Mouse (Mus musculus): ENCODE measurements around the gene Ksr1. TPM values are rescaled to one million over a fixed set of nuclear protein-coding genes. Genes with fewer than 3 reads are reported as not detected.

Gene Ksr1
- polyA plus RNA-seq, 1 experiment from 2014 or later: 3.9 TPM

DNA sequence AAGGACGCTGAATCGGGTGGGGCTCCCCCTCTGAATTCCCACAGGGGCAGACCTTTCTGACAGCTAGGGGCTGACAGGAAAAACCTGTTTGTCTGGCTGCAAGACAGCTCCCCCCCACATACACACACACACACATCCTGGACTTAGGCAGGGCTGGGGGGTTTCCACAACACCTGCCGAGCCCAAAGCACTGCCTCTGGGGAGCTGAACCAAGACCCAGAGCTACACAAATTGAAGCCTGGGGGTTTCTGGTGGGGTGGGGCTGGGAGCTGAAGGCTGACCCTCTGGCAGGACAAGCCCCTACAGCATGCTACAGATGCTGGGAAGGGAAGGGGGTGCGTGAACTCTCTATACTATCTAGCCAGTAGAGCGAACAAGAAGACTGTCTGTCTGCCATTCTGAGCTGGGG lies 42.7 kb downstream of the Ksr1 start:
- no peak overlapping the region for H3K4me2 ChIP-seq (replicated peaks)
- ATAC-seq (ENCODE audit: insufficient number of reproducible peaks, insufficient read depth, low FRiP score, low TSS enrichment): no peak
- H3K27ac ChIP-seq: no peak overlapping the region
- no peaks in the 10 kb centered on the region for H3K27me3 ChIP-seq
- H3K9ac ChIP-seq: no peak overlapping the region
- H3K4me3 ChIP-seq: no peak overlapping the region
- no peaks in the 10 kb centered on the region for H3K36me3 ChIP-seq
- no peaks in the 10 kb centered on the region for H3K9me3 ChIP-seq
- H3K4me1 ChIP-seq: peaks cover 24% of the 10 kb centered on the region
- 49% methylated on average over 5 of the region's 5 CpGs for whole genome bisulfite sequencing

DNA sequence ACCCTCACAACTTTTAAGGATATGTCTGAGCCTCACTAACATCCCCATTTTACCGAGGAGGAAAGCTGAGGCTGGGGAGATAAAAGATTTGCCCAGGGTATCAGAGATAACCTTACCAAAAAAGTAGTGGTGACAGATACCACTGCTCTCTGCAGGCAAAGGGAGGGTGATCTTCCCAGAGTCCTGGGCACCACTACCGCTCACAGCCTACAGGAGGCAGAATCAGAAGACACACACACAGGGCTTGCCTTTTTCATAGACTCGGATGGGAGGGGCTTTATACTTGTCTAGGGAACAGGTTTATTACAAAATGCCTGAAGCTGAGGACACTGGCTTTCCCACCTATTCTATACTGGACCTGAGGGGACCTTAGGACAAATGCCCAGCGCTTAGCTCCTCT lies 43.9 kb downstream of the Ksr1 start:
- Histone ChIP-seq H3K27ac (0 out of 2 replicates have a peak overlapping the region, but pooled peaks have one; percentile 50), H3K9ac (no peak overlapping the region), H3K36me3 (no peaks in the 10 kb centered on the region), H3K4me2 (replicated peaks) (no peak overlapping the region), H3K9me3 (no peaks in the 10 kb centered on the region), H3K4me1 (peaks cover 26% of the 10 kb centered on the region), H3K4me3 (no peak overlapping the region), H3K27me3 (no peaks in the 10 kb centered on the region)
- WGBS: 76% methylated on average over 4 of the region's 4 CpGs
- no peak for ATAC-seq (ENCODE audit: insufficient number of reproducible peaks, insufficient read depth, low FRiP score, low TSS enrichment)

- WGBS: 92% methylated on average over 6 of the region's 6 CpGs
- no peak overlapping the region for H3K4me2 ChIP-seq (replicated peaks)
- H3K4me1 ChIP-seq: peaks cover 27% of the 10 kb centered on the region
- H3K4me3 ChIP-seq: no peak overlapping the region
- H3K9me3 ChIP-seq: no peaks in the 10 kb centered on the region
- H3K27ac ChIP-seq: no peak overlapping the region
- ATAC-seq (ENCODE audit: insufficient number of reproducible peaks, insufficient read depth, low FRiP score, low TSS enrichment): no peak
- H3K36me3 ChIP-seq: no peaks in the 10 kb centered on the region
- no peaks in the 10 kb centered on the region for H3K27me3 ChIP-seq
- H3K9ac ChIP-seq: no peak overlapping the region
Measured at GRCm38 (mm10) chr11:79101568-79101967, 44.6 kb downstream of the Ksr1 start.

DNA sequence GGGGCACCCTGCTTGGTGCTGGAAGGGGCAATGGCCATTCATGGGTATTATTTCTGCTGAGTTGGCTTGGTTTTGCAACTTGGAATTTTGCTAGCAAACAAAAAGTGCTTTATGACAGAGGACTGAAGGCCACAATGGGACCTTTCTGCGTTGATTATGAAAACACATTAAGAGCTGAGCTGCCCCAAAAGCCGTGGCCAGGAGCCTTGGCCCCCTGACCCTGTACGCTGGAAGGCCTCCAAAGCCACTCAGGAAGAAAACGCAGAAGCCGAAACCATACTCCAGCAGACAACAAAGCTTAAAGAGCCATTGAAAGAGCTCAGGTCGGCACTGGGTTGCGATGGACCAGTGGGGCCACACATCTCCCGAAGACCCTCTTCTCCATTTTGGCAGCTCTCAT lies 47.2 kb downstream of the Ksr1 start:
- H3K4me3 ChIP-seq: no peak overlapping the region
- ATAC-seq (ENCODE audit: insufficient number of reproducible peaks, insufficient read depth, low FRiP score, low TSS enrichment): no peak
- peaks cover 47% of the 10 kb centered on the region for H3K4me1 ChIP-seq
- 21% methylated on average over 8 of the region's 8 CpGs for WGBS
- no peaks in the 10 kb centered on the region for H3K36me3 ChIP-seq
- no peaks in the 10 kb centered on the region for H3K27me3 ChIP-seq
- H3K4me2 ChIP-seq (replicated peaks): 0 out of 2 replicates have a peak overlapping the region, but pooled peaks have one; percentile 0
- H3K9me3 ChIP-seq: no peaks in the 10 kb centered on the region
- H3K27ac ChIP-seq: 0 out of 2 replicates have a peak overlapping the region, but pooled peaks have one; percentile 36
- no peak overlapping the region for H3K9ac ChIP-seq

DNA sequence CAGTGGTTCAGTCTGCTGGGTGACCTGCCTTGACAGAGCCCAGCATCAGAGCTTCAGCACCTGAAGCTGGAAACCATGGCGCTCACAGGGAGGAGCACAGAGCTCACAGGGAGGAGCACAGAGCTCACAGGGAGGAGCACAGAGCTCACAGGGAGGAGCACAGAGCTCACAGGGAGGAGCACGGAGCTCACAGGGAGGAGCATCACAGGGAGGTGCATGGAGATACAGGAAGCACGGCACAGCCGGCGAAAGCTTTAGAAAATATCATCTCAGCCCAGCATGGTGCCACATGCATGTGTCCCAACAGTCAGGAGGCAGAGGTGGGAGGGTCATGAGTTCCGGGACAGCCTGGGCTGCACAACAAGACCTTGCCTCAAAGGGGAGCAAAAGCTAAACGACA lies 48.5 kb downstream of the Ksr1 start:
- H3K9ac ChIP-seq: no peak overlapping the region
- ATAC-seq (ENCODE audit: insufficient number of reproducible peaks, insufficient read depth, low FRiP score, low TSS enrichment): no peak
- peaks cover 39% of the 10 kb centered on the region for H3K4me1 ChIP-seq
- H3K4me2 ChIP-seq (replicated peaks): no peak overlapping the region
- H3K36me3 ChIP-seq: no peaks in the 10 kb centered on the region
- H3K4me3 ChIP-seq: no peak overlapping the region
- H3K9me3 ChIP-seq: no peaks in the 10 kb centered on the region
- no peaks in the 10 kb centered on the region for H3K27me3 ChIP-seq
- 86% methylated on average over 7 of the region's 7 CpGs for WGBS
- H3K27ac ChIP-seq: no peak overlapping the region

DNA sequence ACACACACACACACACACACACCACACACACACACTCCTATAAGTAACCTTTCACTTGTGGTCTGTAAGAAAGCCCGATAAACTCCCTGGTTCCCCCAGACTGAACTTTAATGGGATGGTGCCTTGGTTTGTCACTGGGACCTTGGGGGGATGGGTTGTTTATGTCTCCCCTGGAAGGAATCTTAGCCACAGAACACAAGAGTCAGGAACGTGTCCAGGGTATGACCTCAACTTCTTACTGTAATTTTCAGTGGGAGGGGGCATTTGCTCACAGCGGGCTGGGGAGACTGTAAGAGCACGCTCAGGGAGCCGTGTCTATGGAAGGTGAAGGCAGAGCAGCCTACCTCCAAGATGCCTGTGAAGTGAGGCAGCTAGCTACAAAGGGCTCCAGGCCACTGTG lies 49.5 kb downstream of the Ksr1 start:
- no peak overlapping the region for H3K4me2 ChIP-seq (replicated peaks)
- no peaks in the 10 kb centered on the region for H3K9me3 ChIP-seq
- 0 out of 2 replicates have a peak overlapping the region, but pooled peaks have one; percentile 3 for H3K27ac ChIP-seq
- ATAC-seq (ENCODE audit: insufficient number of reproducible peaks, insufficient read depth, low FRiP score, low TSS enrichment): no peak
- peaks cover 39% of the 10 kb centered on the region for H3K4me1 ChIP-seq
- no peaks in the 10 kb centered on the region for H3K36me3 ChIP-seq
- no peak overlapping the region for H3K9ac ChIP-seq
- H3K27me3 ChIP-seq: no peaks in the 10 kb centered on the region
- WGBS: 72% methylated on average over 5 of the region's 5 CpGs
- H3K4me3 ChIP-seq: no peak overlapping the region

- Histone ChIP-seq H3K27ac (peak overlapping the region; percentile 32; the same call in 1 of the 2 replicates), H3K4me3 (no peak overlapping the region), H3K4me2 (replicated peaks) (no peak overlapping the region), H3K9ac (no peak overlapping the region), H3K4me1 (peaks cover 39% of the 10 kb centered on the region), H3K36me3 (no peaks in the 10 kb centered on the region), H3K9me3 (no peaks in the 10 kb centered on the region), H3K27me3 (no peaks in the 10 kb centered on the region)
- WGBS: 19% methylated on average over 2 of the region's 2 CpGs
- no peak for ATAC-seq (ENCODE audit: insufficient number of reproducible peaks, insufficient read depth, low FRiP score, low TSS enrichment)
Measured at GRCm38 (mm10) chr11:79095713-79096112, 50.5 kb downstream of the Ksr1 start.

- no peaks in the 10 kb centered on the region for H3K9me3 ChIP-seq
- H3K4me2 ChIP-seq (replicated peaks): no peak overlapping the region
- no peak overlapping the region for H3K9ac ChIP-seq
- no peak for ATAC-seq (ENCODE audit: insufficient number of reproducible peaks, insufficient read depth, low FRiP score, low TSS enrichment)
- H3K4me3 ChIP-seq: no peak overlapping the region
- H3K4me1 ChIP-seq: peaks cover 44% of the 10 kb centered on the region
- H3K36me3 ChIP-seq: no peaks in the 10 kb centered on the region
- 48% methylated on average over 5 of the region's 5 CpGs for WGBS
- peak overlapping the region; percentile 65 for H3K27ac ChIP-seq
- no peaks in the 10 kb centered on the region for H3K27me3 ChIP-seq
Measured at GRCm38 (mm10) chr11:79094727-79095126, 51.5 kb downstream of the Ksr1 start.

GRCm38 (mm10) chr11:79093986-79094695 lies 52.1 kb downstream of the Ksr1 start:
- no peak overlapping the region for H3K27ac ChIP-seq
- no peak overlapping the region for H3K9ac ChIP-seq

GRCm38 (mm10) chr11:79093386-79093906 lies 52.8 kb downstream of the Ksr1 start:
- no peaks in the 10 kb centered on the region for H3K36me3 ChIP-seq
- no peak overlapping the region for H3K4me2 ChIP-seq (replicated peaks)
- ATAC-seq (ENCODE audit: insufficient number of reproducible peaks, insufficient read depth, low FRiP score, low TSS enrichment): no peak
- no peak overlapping the region for H3K27ac ChIP-seq
- H3K4me3 ChIP-seq: no peak overlapping the region
- no peaks in the 10 kb centered on the region for H3K9me3 ChIP-seq
- H3K27me3 ChIP-seq: no peaks in the 10 kb centered on the region
- 72% methylated on average over 15 of the region's 15 CpGs for WGBS
- peaks cover 39% of the 10 kb centered on the region for H3K4me1 ChIP-seq
- H3K9ac ChIP-seq: no peak overlapping the region

More at GRCm38 (mm10) chr11:79093986-79094695, 52.1 kb downstream of the Ksr1 start:
- no peak overlapping the region for H3K4me2 ChIP-seq (replicated peaks)
- no peak overlapping the region for H3K4me3 ChIP-seq
- H3K27me3 ChIP-seq: no peaks in the 10 kb centered on the region
- ATAC-seq (ENCODE audit: insufficient number of reproducible peaks, insufficient read depth, low FRiP score, low TSS enrichment): no peak
- no peaks in the 10 kb centered on the region for H3K9me3 ChIP-seq
- no peaks in the 10 kb centered on the region for H3K36me3 ChIP-seq
- WGBS: 84% methylated on average over 10 of the region's 10 CpGs
- H3K4me1 ChIP-seq: peaks cover 45% of the 10 kb centered on the region

DNA sequence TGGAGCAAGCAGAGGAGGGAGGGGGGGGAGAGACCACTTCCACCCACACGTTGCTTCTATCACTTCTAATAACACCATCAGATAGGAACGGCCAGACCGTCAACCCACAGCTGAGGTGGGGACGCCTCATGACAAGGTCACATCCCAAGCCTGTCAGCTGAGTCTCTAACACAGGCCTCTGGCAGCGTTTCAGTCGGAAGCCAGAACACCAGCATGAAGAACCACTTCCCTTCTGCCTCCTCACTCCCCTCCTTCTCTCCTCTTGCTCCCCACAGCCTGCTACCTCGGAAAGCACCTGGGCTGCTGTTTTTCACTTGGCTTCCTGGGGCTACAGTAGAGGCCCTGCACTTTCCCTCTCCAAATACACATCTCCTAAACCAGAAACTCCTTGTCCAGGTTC lies 53.4 kb downstream of the Ksr1 start:
- Histone ChIP-seq H3K4me1 (peaks cover 37% of the 10 kb centered on the region), H3K9me3 (no peaks in the 10 kb centered on the region), H3K4me3 (no peak overlapping the region), H3K27me3 (no peaks in the 10 kb centered on the region), H3K27ac (no peak overlapping the region), H3K9ac (no peak overlapping the region), H3K4me2 (replicated peaks) (no peak overlapping the region), H3K36me3 (no peaks in the 10 kb centered on the region)
- no peak for ATAC-seq (ENCODE audit: insufficient number of reproducible peaks, insufficient read depth, low FRiP score, low TSS enrichment)
- 66% methylated on average over 7 of the region's 7 CpGs for WGBS

DNA sequence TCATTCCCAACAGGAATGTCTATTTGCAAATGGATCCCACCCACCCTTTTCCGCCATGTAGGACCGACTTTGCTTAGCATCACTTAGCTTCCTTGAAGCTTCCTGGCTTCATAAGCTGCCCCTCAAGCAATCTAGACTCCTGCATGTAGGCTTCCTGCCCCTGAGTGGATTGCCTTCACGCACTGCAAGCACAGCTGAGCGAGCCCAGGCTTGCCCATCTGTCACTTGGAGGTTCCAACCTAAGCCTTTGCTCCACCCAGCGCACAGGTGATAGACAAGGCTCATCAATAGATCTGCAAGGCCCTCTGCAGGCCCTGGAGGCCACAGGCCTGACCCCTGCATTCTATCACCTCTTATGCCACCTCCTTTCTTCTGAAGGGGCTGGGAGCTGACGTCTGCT lies 54.0 kb downstream of the Ksr1 start:
- Histone ChIP-seq H3K4me2 (replicated peaks) (no peak overlapping the region), H3K9ac (no peak overlapping the region), H3K4me3 (no peak overlapping the region), H3K9me3 (no peaks in the 10 kb centered on the region), H3K4me1 (peaks cover 37% of the 10 kb centered on the region), H3K36me3 (no peaks in the 10 kb centered on the region), H3K27ac (no peak overlapping the region), H3K27me3 (no peaks in the 10 kb centered on the region)
- WGBS: 83% methylated on average over 6 of the region's 6 CpGs
- no peak for ATAC-seq (ENCODE audit: insufficient number of reproducible peaks, insufficient read depth, low FRiP score, low TSS enrichment)
